Mouse (Mus musculus): ENCODE data around the gene Cdhr2.

Cdhr2 gene

GRCm38 (mm10) chr13:54752656-54753055 lies 51.4 kb downstream of the Cdhr2 start:
- ATAC-seq (ENCODE audit: low TSS enrichment), result peak; percentile 41

- ATAC-seq (ENCODE audit: low TSS enrichment), result no peak
These were observed 52.5 kb downstream of the Cdhr2 start for GRCm38 (mm10) chr13:54753733-54754132.

DNA sequence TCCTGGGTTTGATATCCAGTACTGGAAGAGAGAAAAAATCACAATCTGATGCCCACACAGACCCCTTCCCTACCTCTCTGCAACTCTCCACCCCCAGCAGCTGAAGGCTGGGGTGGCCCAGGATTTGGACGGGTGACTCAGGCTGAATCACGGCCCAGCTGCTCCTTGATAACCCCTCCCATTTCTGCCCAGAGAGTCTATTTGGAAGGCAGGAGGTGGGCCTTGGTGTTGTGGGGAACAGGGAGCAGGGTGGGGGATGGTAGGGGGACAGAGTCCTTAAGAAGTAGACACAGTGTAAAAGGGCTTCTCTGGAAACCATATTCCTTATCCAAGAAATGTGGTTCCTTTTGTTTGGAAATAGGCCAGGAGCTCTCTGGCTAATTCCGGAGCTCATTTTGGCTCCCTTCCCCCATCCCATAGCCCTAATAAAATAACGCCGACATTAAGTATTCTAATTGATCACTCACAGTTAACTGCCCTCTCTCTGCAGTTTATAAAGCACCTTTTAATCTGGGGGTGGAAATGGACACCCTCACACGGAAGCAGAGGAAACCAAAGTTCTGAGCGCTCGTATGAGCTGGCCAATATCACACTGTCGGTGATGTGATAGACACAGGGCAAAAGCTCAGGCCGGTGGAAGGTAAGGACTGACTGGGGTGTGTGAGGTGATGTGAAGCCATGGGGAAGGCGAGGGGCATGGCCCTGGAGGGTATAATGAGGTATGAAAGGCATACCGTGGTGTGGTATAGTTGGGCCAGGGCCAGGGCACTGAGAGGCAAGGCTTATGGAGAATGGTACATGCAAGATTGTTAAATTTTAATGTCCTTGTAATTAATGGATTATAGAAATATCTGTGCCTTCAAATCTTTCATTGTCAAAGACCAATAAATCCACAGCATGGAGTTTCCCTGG lies 53.2 kb downstream of the Cdhr2 start:
- no peak for ATAC-seq (ENCODE audit: low TSS enrichment)

DNA sequence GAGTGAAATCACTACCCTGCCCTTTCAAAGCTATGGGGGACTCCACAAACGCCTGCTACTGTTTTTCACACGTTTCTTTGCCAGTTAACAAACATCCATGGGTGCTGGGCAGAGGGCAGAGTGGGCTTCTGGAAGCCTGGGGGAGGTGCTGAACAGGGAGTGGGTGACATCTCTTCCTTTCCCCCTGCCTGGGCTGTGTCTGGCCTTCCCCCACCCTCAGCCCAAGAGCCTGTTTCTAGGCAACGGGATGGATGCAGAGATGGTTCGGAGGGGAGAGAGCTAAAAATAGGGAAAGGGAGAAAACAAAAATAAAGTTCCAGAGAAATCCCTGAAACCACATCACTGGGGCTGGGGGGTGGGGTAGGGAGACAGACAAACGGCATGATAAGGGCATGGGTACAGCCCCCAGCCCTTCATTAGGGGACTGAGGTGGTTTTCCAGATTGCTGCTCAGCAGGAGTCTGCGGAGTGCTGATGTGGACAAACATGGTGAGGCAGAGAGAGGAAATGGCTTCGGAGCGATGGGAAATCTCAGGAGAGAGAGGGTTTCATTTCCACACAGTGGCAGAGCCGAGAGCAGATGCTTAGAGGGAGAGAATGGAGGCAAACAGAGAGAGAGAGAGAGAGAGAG lies 54.1 kb downstream of the Cdhr2 start:
- ATAC-seq (ENCODE audit: low TSS enrichment), result 0 out of 2 replicates have a peak, but pooled peaks have one; percentile 14

- ATAC-seq (ENCODE audit: low TSS enrichment), result no peak
These were observed 55.0 kb downstream of the Cdhr2 start for GRCm38 (mm10) chr13:54756156-54756712.

DNA sequence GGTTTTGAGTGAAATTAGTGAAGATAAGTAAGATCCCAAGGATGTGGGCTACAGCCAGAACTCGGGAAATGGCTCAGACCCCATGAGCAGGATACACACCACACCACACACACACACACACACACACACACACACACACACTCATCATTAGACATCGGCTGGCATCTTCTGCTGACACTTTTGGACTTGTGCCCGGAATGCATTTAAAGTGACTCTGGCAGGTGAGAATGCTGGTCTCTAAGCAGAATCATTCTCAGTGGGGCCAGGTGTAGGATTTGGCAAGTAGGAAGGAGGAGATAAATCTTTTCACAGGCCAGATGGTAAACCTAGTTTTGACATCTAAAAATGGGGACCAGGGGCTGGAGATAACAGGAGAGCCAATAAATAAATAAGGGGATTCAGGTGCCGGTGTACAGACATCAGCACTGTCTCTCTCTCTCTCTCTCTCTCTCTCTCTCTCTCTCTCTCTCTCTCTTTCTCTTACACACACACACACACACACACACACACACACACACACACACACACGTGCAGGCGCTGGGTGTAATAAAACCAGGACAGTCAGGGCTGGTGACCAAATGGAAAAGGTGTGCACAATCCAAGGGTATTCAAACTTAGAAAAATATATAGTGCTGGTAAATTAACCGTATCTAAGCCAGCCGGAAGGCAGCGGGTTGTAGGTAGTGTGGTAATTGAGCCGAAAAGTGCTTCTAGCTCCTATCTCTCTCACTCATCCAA lies 56.0 kb downstream of the Cdhr2 start:
- no peak for ATAC-seq (ENCODE audit: low TSS enrichment)

DNA sequence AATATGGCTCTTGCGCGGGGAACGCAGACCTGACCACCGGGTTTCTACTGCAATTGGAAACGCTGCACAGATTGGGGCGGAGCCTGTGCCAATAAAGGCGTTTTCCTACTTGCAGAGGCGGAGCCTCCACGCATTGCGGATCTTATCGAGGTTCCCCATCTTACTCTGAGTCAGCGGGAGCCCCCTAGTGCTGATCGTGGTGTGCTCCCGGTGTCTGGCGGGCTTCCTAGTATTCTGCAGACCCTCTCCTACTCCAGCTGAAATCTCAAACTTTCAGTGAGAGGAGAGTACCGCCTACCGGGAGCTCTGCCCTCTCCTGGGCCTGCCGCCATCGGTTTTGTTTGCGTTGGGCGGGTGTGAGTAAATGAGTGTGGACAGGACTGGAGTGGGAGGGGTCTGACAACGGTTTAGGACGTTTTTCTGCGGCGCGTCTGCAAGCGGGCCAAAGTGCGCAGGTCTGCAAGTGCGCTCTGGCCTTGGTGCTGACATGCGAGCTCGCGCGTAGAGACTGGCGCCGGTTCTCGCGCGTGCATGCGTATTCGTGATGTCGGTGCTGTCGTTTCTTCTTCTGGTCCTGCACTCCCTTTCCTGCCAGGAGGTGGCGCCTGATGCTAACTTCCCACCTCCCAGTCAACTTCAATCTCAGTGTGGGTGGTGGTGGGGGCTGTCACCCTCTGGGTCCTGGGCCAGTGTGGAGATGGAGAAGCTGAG lies 56.9 kb downstream of the Cdhr2 start:
- peak; percentile 54 for ATAC-seq (ENCODE audit: low TSS enrichment)

DNA sequence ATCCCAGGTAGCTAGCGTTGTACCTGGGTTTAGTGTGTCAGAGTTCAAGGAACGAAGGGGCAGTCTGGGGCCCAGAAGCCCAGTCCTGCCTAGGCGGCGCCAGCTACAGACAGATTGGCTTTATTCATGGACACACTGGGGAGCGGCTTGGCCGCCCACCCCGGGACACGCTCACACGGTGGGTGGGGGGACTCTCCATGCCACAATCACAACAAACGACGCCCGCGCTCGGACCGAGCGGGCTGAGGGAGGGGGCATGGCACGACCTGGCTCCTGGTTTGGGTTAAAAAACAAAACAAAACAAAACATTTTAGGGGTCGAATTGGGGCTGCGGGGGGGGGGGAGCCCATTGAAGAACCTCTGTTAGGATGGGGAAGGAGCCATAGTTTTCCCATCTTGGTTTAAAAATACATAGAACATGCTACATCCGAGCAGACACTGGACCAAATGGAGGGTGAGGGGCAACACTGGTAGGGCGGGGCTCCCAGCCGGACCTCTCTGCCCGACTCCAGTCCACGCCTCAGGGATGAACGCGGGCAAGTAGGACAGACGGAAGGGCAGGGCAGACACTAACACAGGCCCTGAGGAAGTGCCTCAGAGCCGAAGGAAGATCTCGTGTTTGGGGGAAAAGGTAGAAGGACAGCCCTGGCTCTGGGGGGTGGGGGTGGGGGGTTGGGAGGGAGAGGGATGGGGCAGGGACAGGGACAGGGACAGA lies 57.7 kb downstream of the Cdhr2 start:
- ATAC-seq (ENCODE audit: low TSS enrichment), result no peak

DNA sequence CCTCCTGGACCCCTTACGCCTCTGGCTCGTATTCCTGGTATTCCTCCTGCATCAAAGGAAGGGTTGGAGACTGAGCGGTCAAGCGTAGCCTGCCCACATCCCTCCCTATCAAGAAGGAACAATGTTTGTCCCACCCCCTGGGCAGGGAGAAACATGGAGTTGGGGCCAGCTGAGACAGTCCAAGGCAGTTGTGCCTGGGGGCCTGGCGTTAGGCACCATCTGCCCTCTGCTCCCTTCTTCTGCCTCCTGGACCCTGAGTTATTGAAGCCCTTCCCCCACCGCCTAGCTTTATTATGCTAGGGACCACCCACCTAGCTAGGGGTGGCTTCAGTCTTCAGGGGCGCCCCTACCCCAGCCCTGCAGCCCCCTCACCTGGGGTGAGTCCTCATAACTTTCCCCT lies 58.2 kb downstream of the Cdhr2 start:
- no peak for ATAC-seq (ENCODE audit: low TSS enrichment)

- ATAC-seq (ENCODE audit: low TSS enrichment), result peak; percentile 41
These were observed 59.0 kb downstream of the Cdhr2 start for GRCm38 (mm10) chr13:54760164-54760795.

- ATAC-seq (ENCODE audit: low TSS enrichment), result no peak
These were observed 59.6 kb downstream of the Cdhr2 start for GRCm38 (mm10) chr13:54760906-54761305.

DNA sequence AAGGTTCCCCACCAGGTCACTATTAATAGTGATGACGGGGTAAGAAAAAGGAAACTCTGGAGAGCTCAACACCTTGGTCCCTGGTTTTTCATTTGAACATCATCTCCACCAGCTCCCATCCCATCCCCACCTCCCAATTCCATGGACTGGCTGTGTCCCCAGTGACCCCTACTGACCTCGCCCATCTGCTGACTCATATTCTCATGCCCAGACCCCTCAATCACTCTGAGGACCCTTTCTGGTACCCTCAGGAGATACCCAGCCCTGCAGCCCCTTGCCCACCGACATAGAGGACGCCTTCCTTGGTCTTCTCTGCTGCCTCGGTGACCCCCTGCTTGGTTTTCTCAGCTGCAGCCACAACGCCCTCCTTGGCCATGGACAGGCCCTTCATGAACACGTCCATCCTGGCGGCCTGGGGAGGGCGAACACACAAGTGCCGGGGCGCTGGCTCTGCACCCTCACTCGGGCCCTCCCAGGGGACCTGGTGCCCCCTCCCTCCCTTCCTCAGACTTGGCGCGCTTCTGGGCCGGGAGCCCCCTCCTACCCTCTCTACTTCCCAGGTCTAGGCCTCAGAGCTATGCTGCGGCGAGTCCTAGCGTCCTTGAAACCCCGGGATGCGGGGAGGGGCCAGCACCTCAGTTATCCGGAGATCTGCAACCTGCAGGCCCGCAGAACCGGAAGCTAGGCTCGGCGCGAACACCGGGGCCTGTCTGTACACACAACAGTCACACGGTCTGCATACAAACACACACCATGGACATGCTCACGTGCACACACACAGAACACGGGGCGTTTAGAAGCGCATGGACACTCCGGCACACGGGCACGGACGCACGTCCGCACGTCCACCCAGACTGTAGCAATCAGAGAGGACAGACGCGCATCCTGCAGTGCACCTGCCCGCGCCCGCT lies 64.3 kb downstream of the Cdhr2 start:
- ATAC-seq (ENCODE audit: low TSS enrichment), result peak; percentile 18; the same call in 1 of the 2 replicates

DNA sequence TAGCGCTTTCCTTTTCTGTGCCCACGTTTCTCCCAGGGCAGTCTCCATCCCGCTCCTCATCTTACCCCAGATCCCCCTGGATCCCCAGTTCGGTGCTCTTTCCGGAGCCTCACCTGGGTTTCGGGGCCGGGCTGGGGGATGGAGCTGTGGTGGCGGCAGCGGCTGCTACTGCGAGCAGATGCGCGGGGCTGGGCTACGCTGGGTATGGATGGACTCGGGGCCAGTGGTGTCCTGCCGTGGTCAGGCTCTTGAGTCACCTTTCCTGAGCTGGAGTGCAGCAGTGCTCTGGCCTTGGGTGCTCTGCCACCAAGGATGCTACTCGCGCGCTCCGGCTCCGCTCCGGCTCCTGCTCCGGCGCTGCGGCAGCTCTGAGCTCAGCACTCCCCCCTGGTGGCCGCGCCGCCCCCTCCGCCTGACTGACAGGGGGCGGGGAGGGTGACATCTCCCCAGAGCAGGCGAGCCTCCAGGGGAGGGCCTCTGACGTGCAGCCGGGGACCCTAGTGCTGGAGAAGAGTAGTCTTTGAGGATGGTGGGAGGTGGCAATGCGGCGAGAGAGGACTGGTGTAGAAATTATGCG lies 65.0 kb downstream of the Cdhr2 start, which contains the start of gene Sncb:
Sncb (minus strand) TSS at position 404 of the 577 bp plus-strand sequence.
- peak; percentile 77 for ATAC-seq (ENCODE audit: low TSS enrichment)

- no peak for ATAC-seq (ENCODE audit: low TSS enrichment)
These were observed 65.8 kb downstream of the Cdhr2 start for GRCm38 (mm10) chr13:54767012-54767411.

GRCm38 (mm10) chr13:54780592-54780991 lies 79.3 kb downstream of the Cdhr2 start:
- ATAC-seq (ENCODE audit: low TSS enrichment), result peak; percentile 76

GRCm38 (mm10) chr13:54781086-54781485 lies 79.8 kb downstream of the Cdhr2 start:
- ATAC-seq (ENCODE audit: low TSS enrichment), result peak; percentile 79

- ATAC-seq (ENCODE audit: low TSS enrichment), result no peak
These were observed 82.0 kb downstream of the Cdhr2 start for GRCm38 (mm10) chr13:54783235-54783634.

- ATAC-seq (ENCODE audit: low TSS enrichment), result no peak
These were observed 82.4 kb downstream of the Cdhr2 start, which contains the start of gene Eif4e1b for GRCm38 (mm10) chr13:54783698-54784097. Gene Eif4e1b (plus strand): TSS chr13:54783998.
